Mouse (Mus musculus): ENCODE measurements at regions not wholly inside any gene's neighbourhood (a gene's known extent, or its start where the extent isn't known, plus 50 kb on each side); places are given as distances from the start of the nearest gene placed in this dataset.

- H3K36me3 ChIP-seq (ENCODE audit: control insufficient read depth, insufficient read depth, low read length): no peaks in the 10 kb centered on the region
- no peaks in the 10 kb centered on the region for H3K27me3 ChIP-seq (ENCODE audit: control insufficient read depth, insufficient read depth, low read length)
- peak; percentile 40; the same call in 1 of the 2 replicates for ATAC-seq (ENCODE audit: low FRiP score)
These were observed 53.1 kb upstream of the Galnt7 start for GRCm38 (mm10) chr8:57705957-57706356.

GRCm38 (mm10) chr8:57704161-57704560 is 51.3 kb upstream of the Galnt7 start:
- no peak for ATAC-seq (ENCODE audit: low FRiP score)
- WGBS: 87% methylated on average over 3 of the region's 3 CpGs
- Histone ChIP-seq H3K9ac (ENCODE audit: low read length) (no peak overlapping the region), H3K4me3 (ENCODE audit: low read depth, low read length) (no peak overlapping the region), H3K27me3 (ENCODE audit: control insufficient read depth, insufficient read depth, low read length) (no peaks in the 10 kb centered on the region), H3K36me3 (ENCODE audit: control insufficient read depth, insufficient read depth, low read length) (no peaks in the 10 kb centered on the region), H3K27ac (ENCODE audit: low read depth, low read length) (no peak overlapping the region), H3K9me3 (ENCODE audit: control insufficient read depth, low read length) (no peaks in the 10 kb centered on the region), H3K4me1 (ENCODE audit: control insufficient read depth, insufficient read depth, low read length) (no peaks in the 10 kb centered on the region), H3K4me2 (no peak overlapping the region)
- no peak for DNase-seq (ENCODE audit: low spot score, missing footprints)

More at GRCm38 (mm10) chr8:57705957-57706356, 53.1 kb upstream of the Galnt7 start:
- H3K9ac ChIP-seq (ENCODE audit: low read length): no peak overlapping the region
- no peak overlapping the region for H3K4me3 ChIP-seq (ENCODE audit: low read depth, low read length)
- no peaks in the 10 kb centered on the region for H3K4me1 ChIP-seq (ENCODE audit: control insufficient read depth, insufficient read depth, low read length)
- no peaks in the 10 kb centered on the region for H3K9me3 ChIP-seq (ENCODE audit: control insufficient read depth, low read length)
- no peak overlapping the region for H3K4me2 ChIP-seq
- no peak for DNase-seq (ENCODE audit: low spot score, missing footprints)
- WGBS: 19% methylated on average over 4 of the region's 4 CpGs
- no peak overlapping the region for H3K27ac ChIP-seq (ENCODE audit: low read depth, low read length)

- no peaks in the 10 kb centered on the region for H3K9me3 ChIP-seq (ENCODE audit: control insufficient read depth, low read length)
- H3K4me1 ChIP-seq (ENCODE audit: control insufficient read depth, insufficient read depth, low read length): no peaks in the 10 kb centered on the region
- DNase-seq (ENCODE audit: low spot score, missing footprints) (peak; percentile 4), ATAC-seq (ENCODE audit: low FRiP score) (no peak)
- no peak overlapping the region for H3K27ac ChIP-seq (ENCODE audit: low read depth, low read length)
- H3K27me3 ChIP-seq (ENCODE audit: control insufficient read depth, insufficient read depth, low read length): no peaks in the 10 kb centered on the region
- H3K4me3 ChIP-seq (ENCODE audit: low read depth, low read length): no peak overlapping the region
- H3K9ac ChIP-seq (ENCODE audit: low read length): no peak overlapping the region
- no peaks in the 10 kb centered on the region for H3K36me3 ChIP-seq (ENCODE audit: control insufficient read depth, insufficient read depth, low read length)
- 83% methylated on average over 7 of the region's 7 CpGs for WGBS
- no peak overlapping the region for H3K4me2 ChIP-seq
These were observed 49.7 kb upstream of the Galnt7 start for GRCm38 (mm10) chr8:57702407-57703113.
